Mouse (Mus musculus) thymus, postnatal 0 days (tissue): Measurements from ENCODE around the gene Ptprf. TPM values are rescaled to one million over a fixed set of nuclear protein-coding genes. Genes with fewer than 3 reads are reported as not detected.

ENCODE experiments used
- DNase-seq: peaks from one replicate; pipeline ENCODE4 v3.0.0-alpha.2; 2015; ENCODE audit warnings: low spot score
- polyA plus RNA-seq: library from polyadenylated mRNA; unstranded; fragments of >200 nt; fragmentation: Nextera tagmentation; extraction: Ambion mirVana; gene quantifications from 2 replicates; pipeline ENCODE4 v1.2.1, GENCODE M21; 2015

The Ptprf gene
- polyA plus RNA-seq, 1 experiment from 2014 or later, result 33.7 TPM

- no peak for DNase-seq
Observed at GRCm38 (mm10) chr4:118286202-118286601, 5.0 kb downstream of the Ptprf start.

GRCm38 (mm10) chr4:118282182-118282562, 9.0 kb downstream of the Ptprf start:
- no peak for DNase-seq

GRCm38 (mm10) chr4:118281444-118282181, 9.6 kb downstream of the Ptprf start:
- DNase-seq, result no peak

- no peak for DNase-seq
Observed at GRCm38 (mm10) chr4:118280506-118280905, 10.7 kb downstream of the Ptprf start.

- no peak for DNase-seq
Observed at GRCm38 (mm10) chr4:118276520-118277232, 14.5 kb downstream of the Ptprf start.

GRCm38 (mm10) chr4:118275601-118276519, 15.3 kb downstream of the Ptprf start:
- DNase-seq, result no peak

- DNase-seq, result no peak
Observed at GRCm38 (mm10) chr4:118274521-118274920, 16.7 kb downstream of the Ptprf start.

- no peak for DNase-seq
Observed at GRCm38 (mm10) chr4:118273998-118274397, 17.2 kb downstream of the Ptprf start.

GRCm38 (mm10) chr4:118273545-118273944, 17.7 kb downstream of the Ptprf start:
- no peak for DNase-seq

- no peak for DNase-seq
Observed at GRCm38 (mm10) chr4:118272871-118273270, 18.3 kb downstream of the Ptprf start.

- DNase-seq, result no peak
Observed at GRCm38 (mm10) chr4:118272258-118272657, 18.9 kb downstream of the Ptprf start.

- DNase-seq, result no peak
Observed at GRCm38 (mm10) chr4:118271556-118272074, 19.6 kb downstream of the Ptprf start.

GRCm38 (mm10) chr4:118270706-118271105, 20.5 kb downstream of the Ptprf start:
- DNase-seq, result no peak

- no peak for DNase-seq
Observed at GRCm38 (mm10) chr4:118269999-118270398, 21.2 kb downstream of the Ptprf start.

GRCm38 (mm10) chr4:118268429-118269212, 22.6 kb downstream of the Ptprf start:
- no peak for DNase-seq

GRCm38 (mm10) chr4:118265557-118265956, 25.6 kb downstream of the Ptprf start:
- no peak for DNase-seq

GRCm38 (mm10) chr4:118261771-118262473, 29.3 kb downstream of the Ptprf start:
- DNase-seq, result peak; percentile 35

- peak; percentile 23 for DNase-seq
Observed at GRCm38 (mm10) chr4:118261291-118261690, 29.9 kb downstream of the Ptprf start.

GRCm38 (mm10) chr4:118260551-118261267, 30.5 kb downstream of the Ptprf start:
- DNase-seq, result peak; percentile 77
